Mouse (Mus musculus): ENCODE measurements at regions not wholly inside any gene's neighbourhood (a gene's known extent, or its start where the extent isn't known, plus 50 kb on each side); places are given as distances from the start of the nearest gene placed in this dataset.

DNA sequence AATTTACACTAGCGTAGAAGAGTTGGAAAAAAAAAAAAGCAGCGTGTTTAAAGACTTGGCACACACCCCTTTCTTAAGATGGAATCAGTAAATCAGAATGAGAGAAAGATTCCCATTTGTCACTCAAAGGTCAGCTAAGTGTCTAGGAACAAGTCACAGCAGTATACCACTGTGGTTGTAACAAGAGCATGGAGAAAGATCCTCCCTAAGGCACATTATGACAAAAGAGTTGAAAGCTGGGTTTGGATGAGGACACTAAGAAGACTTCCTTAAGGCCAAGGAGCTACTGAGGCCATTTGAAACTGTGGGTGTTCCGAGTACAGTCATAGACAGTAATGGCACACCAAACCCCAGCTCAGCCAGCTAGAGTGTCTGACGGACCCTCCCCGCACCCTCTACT, 167.2 kb downstream of the Btg1 start:
- no peak for DNase-seq (ENCODE audit: low read depth in 2 of 2, low spot score in 2 of 2)

GRCm38 (mm10) chr10:96786903-96787571, 170.2 kb downstream of the Btg1 start:
- DNase-seq (ENCODE audit: low read depth in 2 of 2, low spot score in 2 of 2), result peak; percentile 61 to 73

GRCm38 (mm10) chr10:96787572-96787946, 170.8 kb downstream of the Btg1 start:
- no peak for DNase-seq (ENCODE audit: low read depth in 2 of 2, low spot score in 2 of 2)

- no peak for DNase-seq (ENCODE audit: low read depth in 2 of 2, low spot score in 2 of 2)
These were observed 171.7 kb downstream of the Btg1 start for GRCm38 (mm10) chr10:96788352-96789016.

- DNase-seq (ENCODE audit: low read depth in 2 of 2, low spot score in 2 of 2), result no peak
These were observed 180.3 kb downstream of the Btg1 start for GRCm38 (mm10) chr10:96797116-96797515.

DNA sequence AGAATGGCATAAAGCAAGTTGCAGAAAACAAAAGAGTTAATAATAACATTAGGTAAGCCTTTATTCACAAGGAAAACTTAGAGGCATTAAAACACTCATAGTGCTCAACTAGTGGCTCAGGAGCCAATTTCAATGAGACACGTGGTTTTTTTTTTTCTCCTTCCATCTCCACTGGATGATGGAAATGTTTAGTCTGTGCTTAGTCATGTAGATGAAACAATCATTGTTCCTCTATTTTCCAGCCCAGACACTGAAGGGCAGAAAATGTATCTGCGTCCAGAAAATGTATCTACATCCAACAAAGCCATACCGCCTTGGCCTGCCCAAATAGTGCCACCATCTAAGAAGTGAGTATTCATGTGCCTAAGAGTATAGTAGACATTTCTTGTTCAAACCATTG, 184.0 kb downstream of the Btg1 start:
- no peak for DNase-seq (ENCODE audit: low read depth in 2 of 2, low spot score in 2 of 2)

GRCm38 (mm10) chr10:96804030-96804784, 187.4 kb downstream of the Btg1 start:
- no peak for DNase-seq (ENCODE audit: low read depth in 2 of 2, low spot score in 2 of 2)

DNA sequence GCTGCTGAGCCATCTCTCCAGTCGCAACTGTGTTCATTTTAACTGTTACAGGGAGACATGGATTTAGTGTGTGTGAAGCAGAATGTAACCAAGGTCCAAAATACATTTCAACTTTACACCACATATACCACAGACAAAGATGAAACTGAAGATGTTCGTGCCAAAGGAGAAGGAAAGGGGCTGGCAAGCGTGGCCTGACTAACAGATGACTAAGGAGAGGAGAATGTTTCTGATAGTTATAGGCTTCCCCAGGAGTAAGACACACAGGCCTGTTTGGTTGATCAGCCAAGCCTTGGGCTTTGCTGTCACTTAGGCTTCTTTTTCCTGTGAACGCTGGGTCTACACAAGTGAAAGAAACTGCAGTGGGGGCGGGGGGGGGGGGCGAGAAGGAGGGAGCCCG, 189.8 kb downstream of the Btg1 start:
- no peak for DNase-seq (ENCODE audit: low read depth in 2 of 2, low spot score in 2 of 2)

GRCm38 (mm10) chr10:96821852-96822251, 205.0 kb downstream of the Btg1 start:
- DNase-seq (ENCODE audit: low read depth in 2 of 2, low spot score in 2 of 2), result no peak

GRCm38 (mm10) chr10:96822344-96823335, 205.8 kb downstream of the Btg1 start:
- DNase-seq (ENCODE audit: low read depth in 2 of 2, low spot score in 2 of 2), result peak; percentile 11 to 47

DNA sequence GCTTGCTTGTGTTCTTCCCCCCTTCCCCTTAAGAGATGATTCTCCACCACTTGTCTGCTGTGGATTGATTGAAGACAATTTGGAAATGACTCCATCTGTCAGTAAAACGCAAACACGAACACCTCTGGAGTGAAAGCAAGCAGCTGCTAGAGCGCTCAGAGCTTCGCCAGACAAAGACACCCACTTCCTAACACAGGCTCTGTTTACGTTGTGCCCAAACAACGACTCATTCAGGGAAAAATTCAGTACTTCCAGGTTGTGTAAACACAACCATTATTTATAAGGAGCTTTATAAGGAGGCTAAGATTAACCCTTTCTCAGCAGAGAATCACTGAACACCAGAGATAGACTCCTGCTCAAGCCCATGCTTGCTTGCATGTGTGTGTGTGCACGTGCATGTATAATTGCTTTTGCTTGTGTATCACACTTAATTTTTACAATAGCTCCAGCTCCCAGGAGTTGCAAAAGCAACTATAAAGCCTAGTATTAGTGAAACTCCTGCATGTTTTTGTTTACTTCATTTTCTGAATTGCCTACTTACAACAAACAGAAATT, 209.5 kb downstream of the Btg1 start:
- DNase-seq (ENCODE audit: low read depth in 2 of 2, low spot score in 2 of 2), result no peak

- DNase-seq (ENCODE audit: low read depth in 2 of 2, low spot score in 2 of 2), result no peak
These were observed 211.2 kb downstream of the Btg1 start for GRCm38 (mm10) chr10:96827971-96828370.

- DNase-seq (ENCODE audit: low read depth in 2 of 2, low spot score in 2 of 2), result no peak
These were observed 211.9 kb downstream of the Btg1 start for GRCm38 (mm10) chr10:96828581-96829246.

GRCm38 (mm10) chr10:96831071-96831470, 214.3 kb downstream of the Btg1 start:
- DNase-seq (ENCODE audit: low read depth in 2 of 2, low spot score in 2 of 2), result no peak

GRCm38 (mm10) chr10:96837230-96837629, 220.4 kb downstream of the Btg1 start:
- DNase-seq (ENCODE audit: low read depth in 2 of 2, low spot score in 2 of 2), result no peak

GRCm38 (mm10) chr10:96841128-96841527, 224.3 kb downstream of the Btg1 start:
- no peak for DNase-seq (ENCODE audit: low read depth in 2 of 2, low spot score in 2 of 2)

GRCm38 (mm10) chr10:96841956-96842355, 225.2 kb downstream of the Btg1 start:
- no peak for DNase-seq (ENCODE audit: low read depth in 2 of 2, low spot score in 2 of 2)

GRCm38 (mm10) chr10:96845906-96846305, 229.1 kb downstream of the Btg1 start:
- DNase-seq (ENCODE audit: low read depth in 2 of 2, low spot score in 2 of 2), result no peak

DNA sequence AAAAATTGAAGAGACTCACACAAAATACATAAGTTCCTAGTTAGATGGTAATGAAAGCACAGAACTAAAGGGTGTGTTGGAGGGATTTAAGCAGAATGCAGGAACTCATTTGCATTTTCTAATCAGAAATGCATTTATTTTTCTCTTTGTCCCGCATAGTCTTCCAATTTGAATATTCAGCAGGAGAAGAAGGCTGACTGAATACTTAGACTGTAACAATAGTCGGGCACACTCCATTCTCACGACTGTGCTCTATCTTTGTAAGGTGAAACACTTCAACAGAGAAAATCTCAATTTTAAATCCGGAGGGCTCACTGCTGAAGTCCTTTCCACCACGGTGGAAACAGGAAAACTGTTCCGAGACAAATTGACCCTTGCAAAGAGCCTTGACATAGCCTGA, 230.2 kb downstream of the Btg1 start:
- DNase-seq (ENCODE audit: low read depth in 2 of 2, low spot score in 2 of 2), result no peak

Data from CD8-positive naive resting alpha-beta T cell, adult 2 months (primary cell).